Mouse (Mus musculus) megakaryocyte, embryonic 14.5 days (primary cell): ENCODE data around the gene Lrrtm4.

Source experiments
- FLI1 ChIP-seq: IDR thresholded peaks from 2 replicates; pipeline ENCODE4 v1.6.1; 2012; ENCODE audit warnings: low read length, inconsistent platforms, mixed read lengths
- GATA1 ChIP-seq: IDR thresholded peaks from 3 replicates; pipeline ENCODE4 v1.6.1; 2012; ENCODE audit warnings: mixed read lengths, low read length, inconsistent platforms, borderline replicate concordance

DNA sequence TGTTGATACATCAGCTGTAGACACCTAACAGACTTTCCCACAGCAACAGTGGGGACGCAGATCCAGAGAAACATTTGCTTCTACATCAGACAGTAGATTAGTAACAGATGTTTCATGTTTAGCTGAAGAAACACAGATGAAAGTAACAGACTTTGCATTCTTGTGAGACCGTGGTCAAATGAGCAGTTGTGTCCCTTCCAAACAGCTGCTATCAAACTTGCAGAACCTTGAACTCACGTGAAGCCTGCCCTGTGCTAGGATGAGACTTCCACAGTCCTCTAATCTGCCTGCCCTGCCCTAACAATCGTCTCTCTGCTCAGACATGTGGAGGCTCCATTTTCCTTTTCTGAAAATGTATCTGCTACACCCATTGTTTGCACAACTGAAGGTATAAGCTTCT lies 245.3 kb downstream of the Lrrtm4 start:
- TF ChIP-seq GATA1 (no peak), FLI1 (no peak)
